Mouse (Mus musculus) gastrocnemius, postnatal 10 days (tissue): Measurements from ENCODE around the gene Zfp366. TPM values are rescaled to one million over a fixed set of nuclear protein-coding genes. Genes with fewer than 3 reads are reported as not detected.

ENCODE experiments used
- DNase-seq: peaks from one replicate; pipeline ENCODE4 v3.0.0; 2021; ENCODE audit warnings: mixed read lengths
- total RNA-seq, 2 experiments: library from RNA; stranded (reverse); gene quantifications; 2 replicates each; pipeline ENCODE4 v1.2.3; 2021

Gene Zfp366
- total RNA-seq, 2 experiments from 2014 or later = 6.1 to 6.5 TPM

DNA sequence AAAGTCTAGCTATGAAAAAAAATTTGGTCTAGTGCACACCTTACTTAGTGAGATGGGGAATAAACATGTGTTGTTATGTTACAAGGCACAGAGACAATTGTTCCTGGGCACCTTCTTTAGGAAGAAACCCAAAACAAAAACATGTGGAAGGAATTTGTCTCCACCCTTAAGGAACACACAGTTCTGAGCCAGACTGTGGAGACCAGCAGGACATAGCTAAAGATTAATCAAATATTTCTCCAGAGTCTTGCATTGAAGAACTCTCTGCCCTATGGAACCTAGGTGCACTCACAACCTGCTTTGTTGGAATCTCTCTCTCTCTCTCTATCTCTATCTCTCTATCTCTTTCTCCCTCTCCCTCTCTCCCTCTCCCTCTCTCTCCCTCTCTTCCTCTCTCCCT lies 69.6 kb downstream of the Zfp366 start:
- DNase-seq = no peak

GRCm38 (mm10) chr13:99254781-99255180 lies 70.2 kb downstream of the Zfp366 start:
- no peak for DNase-seq

DNA sequence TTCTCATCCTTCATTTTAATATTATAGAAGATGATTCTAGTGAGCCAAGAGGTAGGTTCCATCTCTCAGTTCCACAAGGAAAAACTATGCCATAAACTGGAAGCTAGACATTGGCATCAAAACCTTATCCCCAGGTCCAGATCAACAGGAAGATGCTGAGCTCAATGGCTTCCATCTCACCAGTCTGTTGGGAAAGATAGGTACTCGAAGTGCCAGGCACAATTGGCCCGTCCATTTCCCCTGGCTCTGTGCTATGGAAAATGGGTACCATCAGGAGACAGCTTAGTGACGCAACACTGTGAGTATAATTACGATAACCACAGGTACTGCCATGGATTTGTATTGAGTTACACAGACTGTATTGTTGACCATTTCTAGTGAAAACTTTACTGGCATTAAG lies 72.3 kb downstream of the Zfp366 start:
- no peak for DNase-seq

- no peak for DNase-seq
Measured at GRCm38 (mm10) chr13:99258677-99259076, 74.1 kb downstream of the Zfp366 start.

GRCm38 (mm10) chr13:99259502-99260174 lies 75.0 kb downstream of the Zfp366 start:
- DNase-seq = no peak

- no peak for DNase-seq
Measured at GRCm38 (mm10) chr13:99262406-99262805, 77.8 kb downstream of the Zfp366 start.

DNA sequence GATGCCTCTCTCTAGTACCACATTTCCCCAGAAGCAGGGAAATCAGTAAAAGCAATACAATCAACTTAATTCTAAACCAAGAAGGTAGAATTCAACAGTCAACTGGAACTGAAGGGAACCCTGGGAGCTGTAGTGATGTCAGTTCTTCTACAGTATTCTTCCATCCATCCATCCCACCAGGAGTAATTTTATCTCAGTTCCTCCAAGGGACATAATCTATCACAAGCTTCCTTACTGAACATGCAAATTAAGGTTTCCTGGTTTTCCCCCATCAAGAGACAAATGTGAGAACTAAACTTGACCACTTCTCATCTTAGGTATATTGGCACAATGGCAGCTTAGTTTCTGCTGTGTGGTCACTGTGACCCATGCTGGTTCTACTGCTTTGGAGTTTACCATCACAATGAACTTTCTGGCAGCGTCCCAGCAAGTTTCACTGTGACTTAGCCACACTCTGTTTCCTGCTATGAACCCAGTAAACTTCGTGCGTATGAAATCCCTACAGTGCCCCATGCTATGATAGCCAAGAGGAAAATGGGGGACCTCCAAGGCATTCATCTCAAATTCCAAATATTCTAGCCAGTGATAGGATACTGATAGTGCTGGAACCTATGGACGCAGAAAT lies 78.6 kb downstream of the Zfp366 start:
- no peak for DNase-seq

- DNase-seq = no peak
Measured at GRCm38 (mm10) chr13:99264483-99264882, 79.9 kb downstream of the Zfp366 start.

GRCm38 (mm10) chr13:99272046-99272445 lies 87.4 kb downstream of the Zfp366 start:
- DNase-seq = no peak

DNA sequence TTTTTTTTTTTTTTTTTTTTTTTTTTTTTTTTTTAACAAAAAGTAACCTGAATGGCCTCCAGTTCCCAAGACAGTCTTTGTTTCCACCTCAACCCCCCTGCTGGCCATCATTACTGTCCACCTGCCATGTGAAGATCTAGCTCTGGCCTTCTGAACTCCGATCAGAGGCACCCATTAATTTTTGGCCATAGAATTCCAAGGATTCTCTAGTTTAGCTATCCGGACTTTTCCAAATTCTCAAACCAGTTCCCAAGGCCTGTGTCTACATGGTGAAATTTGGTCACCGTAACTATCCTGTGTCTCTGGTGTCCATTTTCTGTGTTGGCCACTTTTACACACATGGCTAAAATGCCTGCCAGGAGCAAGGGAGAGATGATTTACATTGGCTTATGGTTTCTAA lies 92.9 kb downstream of the Zfp366 start:
- DNase-seq = no peak

- no peak for DNase-seq
Measured at GRCm38 (mm10) chr13:99278511-99278910, 93.9 kb downstream of the Zfp366 start.

DNA sequence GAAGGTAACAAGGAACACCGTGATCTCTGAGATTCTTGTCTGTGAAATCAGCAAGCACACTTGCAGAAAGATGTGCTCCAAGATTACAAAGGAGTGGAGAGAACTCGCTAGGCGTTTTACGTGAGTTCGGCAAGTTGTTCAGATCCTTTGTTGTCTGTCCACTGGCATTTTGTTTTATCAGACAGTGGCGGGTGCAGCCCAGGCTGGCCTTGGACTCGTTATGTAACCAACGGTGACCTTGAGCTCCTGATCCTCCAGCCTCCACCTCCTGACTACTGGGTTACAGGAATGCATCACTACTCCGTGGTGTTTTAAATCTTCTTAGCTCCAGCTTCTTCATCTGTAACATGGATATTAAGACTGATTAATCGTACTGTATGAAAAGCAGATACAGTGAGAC lies 94.7 kb downstream of the Zfp366 start:
- DNase-seq = no peak

GRCm38 (mm10) chr13:99282961-99283360 lies 98.3 kb downstream of the Zfp366 start:
- no peak for DNase-seq

DNA sequence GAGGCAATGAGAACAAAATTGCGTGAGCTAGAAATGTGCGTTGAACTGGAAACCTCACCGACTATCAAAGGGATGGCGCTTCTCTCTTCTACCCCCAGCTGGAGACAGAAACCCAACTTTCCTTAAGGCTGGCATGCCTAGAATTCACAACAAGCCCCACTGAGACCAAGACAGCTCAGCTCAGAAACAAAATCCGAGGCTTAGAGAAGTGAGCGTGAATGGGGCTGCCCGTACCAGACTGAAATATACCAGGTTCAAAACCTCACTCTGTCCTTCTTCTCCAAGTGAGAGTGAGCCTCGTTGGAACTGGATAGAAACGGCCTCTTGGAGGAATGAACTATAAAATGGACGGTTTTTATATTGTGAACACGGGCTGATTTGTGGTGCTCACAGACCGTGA lies 99.3 kb downstream of the Zfp366 start:
- no peak for DNase-seq

DNA sequence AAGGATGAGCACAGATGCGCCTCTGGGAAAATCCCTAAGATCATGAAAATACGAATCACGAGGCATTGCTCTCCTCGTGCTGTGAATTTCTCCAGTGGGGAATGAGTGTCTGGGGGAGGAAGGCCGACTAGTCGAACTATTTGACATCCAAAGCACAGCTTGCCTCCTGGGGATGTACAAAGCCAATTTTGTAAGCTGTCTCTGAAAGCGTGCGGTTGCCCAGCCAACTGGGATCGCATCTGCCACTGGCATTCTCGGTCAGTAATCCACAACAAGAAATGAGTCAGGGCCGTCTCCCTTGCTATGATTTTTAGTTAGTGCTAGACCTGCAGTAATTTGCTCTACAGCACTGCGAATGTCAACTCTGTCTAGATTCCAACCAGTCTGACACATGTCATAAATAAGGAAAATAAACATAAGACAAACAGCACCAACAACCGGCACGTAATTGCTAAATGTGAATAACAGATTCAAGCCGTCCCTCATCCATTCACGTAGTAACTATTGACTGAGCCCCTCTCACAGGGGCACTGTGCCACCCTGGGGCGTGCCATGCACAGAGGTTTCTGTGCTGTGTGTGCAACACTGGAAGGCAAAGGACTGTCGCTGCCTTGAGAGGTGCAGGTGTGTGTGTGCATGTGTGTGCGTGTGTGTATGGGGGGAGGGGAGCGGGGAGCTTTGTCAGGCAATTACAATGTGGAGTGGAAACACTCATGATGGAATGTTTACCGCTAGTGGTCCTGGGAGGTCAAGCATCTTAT lies 100.0 kb downstream of the Zfp366 start:
- peak; percentile 27 for DNase-seq

GRCm38 (mm10) chr13:99285241-99285640 lies 100.6 kb downstream of the Zfp366 start:
- DNase-seq = no peak

GRCm38 (mm10) chr13:99287207-99287606 lies 102.6 kb downstream of the Zfp366 start:
- DNase-seq = no peak

DNA sequence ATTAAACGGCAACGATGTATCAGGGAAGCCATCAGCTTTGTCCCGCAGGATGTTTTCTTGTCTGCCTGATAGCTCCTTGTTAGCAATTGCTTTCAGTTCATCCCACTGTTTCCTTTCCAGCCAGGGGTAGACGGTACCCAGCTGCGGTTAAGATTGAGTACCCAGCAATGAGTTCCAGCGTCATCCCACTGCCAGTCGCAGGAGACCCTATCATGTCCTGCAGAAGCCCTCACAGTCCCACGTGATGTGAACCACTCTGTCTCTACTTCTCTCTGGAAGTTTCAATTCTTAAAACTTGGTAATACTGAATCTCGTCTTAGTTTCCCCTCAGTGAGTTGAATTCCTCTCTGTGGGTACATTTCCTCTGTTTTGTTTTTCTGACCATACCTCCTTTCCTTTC lies 103.2 kb downstream of the Zfp366 start:
- DNase-seq = no peak

GRCm38 (mm10) chr13:99290766-99291165 lies 106.1 kb downstream of the Zfp366 start:
- no peak for DNase-seq

DNA sequence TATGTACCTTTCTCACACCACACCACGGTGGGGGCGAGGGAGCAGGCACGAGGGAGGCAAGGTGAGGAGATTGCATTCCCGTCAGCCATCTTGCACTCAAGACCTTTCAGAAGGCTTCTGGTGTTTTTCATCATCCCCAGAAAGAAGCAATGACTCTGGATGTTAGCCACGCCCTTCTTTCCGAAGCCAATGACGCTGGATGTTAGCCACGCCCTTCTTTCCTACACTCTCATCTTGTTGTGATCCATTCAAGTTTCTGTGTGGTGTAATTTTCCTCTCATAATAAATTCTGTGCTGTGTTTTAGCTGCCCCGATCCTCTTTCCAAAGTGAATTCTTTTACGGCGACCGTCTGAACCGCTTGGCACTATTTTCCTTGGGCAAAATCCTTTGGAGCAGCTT lies 109.6 kb downstream of the Zfp366 start:
- no peak for DNase-seq

- no peak for DNase-seq
Measured at GRCm38 (mm10) chr13:99299921-99300320, 115.3 kb downstream of the Zfp366 start.
